Mouse (Mus musculus): ENCODE results near the gene Klk13. TPM values are rescaled to one million over a fixed set of nuclear protein-coding genes. Genes with fewer than 3 reads are reported as not detected.
A peak's percentile ranks its signal among the peaks of the same experiment; 100 is the strongest.
"Not testable (repeated sequence)": the region's sequence is repeated elsewhere in the genome, so short reads cannot be mapped to it uniquely, and the experiment has no call there.

The Klk13 gene
- polyA plus RNA-seq, 1 experiment from 2014 or later = 0.40 TPM

DNA sequence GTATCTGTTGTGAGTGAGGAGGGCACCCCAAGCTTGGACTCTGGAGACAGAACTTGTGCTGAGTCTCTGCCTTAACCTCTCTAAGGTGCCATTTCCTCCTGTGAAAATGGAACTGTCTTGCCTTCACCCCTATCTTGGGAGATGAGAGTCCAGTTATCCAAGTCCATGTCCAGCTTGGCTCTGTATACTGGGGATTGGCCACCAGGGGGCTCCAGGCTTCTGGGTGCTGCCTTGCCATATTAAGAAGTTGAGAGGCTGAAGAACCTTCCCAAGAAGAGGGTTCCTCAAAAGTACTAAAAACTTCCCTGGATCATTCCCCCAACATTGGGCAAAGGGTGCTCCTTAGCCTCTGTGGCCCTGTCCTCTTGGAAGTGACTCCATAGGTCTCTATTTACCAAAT is 33.9 kb upstream of the Klk13 start:
- ATAC-seq (replicated peaks; ENCODE audit: low FRiP score) (no peak), DNase-seq (ENCODE audit: low spot score) (peak; percentile 64)
- Histone ChIP-seq H3K4me2 (ENCODE audit: low read depth, low read length, severe bottlenecking) (no peak overlapping the region), H3K27me3 (ENCODE audit: control insufficient read depth, insufficient read depth, low read length) (no peaks in the 10 kb centered on the region), H3K4me3 (ENCODE audit: low read depth, low read length) (no peak overlapping the region), H3K4me1 (replicated peaks; ENCODE audit: control insufficient read depth, insufficient read depth, low read length) (no peaks in the 10 kb centered on the region), H3K36me3 (ENCODE audit: control insufficient read depth, insufficient read depth, low read length) (peaks cover 21% of the 10 kb centered on the region), H3K9ac (ENCODE audit: low read length) (no peak overlapping the region), H3K9me3 (ENCODE audit: control insufficient read depth, low read length) (no peaks in the 10 kb centered on the region), H3K27ac (ENCODE audit: low read depth, low read length) (no peak overlapping the region)

- ATAC-seq (replicated peaks; ENCODE audit: low FRiP score) = no peak; the same call in 1 of the 2 replicates
- 14% methylated on average over 5 of the region's 5 CpGs for WGBS
- Histone ChIP-seq H3K27me3 (ENCODE audit: control insufficient read depth, insufficient read depth, low read length) (no peaks in the 10 kb centered on the region), H3K4me2 (ENCODE audit: low read depth, low read length, severe bottlenecking) (no peak overlapping the region), H3K4me1 (replicated peaks; ENCODE audit: control insufficient read depth, insufficient read depth, low read length) (no peaks in the 10 kb centered on the region), H3K9me3 (ENCODE audit: control insufficient read depth, low read length) (no peaks in the 10 kb centered on the region), H3K36me3 (ENCODE audit: control insufficient read depth, insufficient read depth, low read length) (peaks cover 17% of the 10 kb centered on the region), H3K27ac (ENCODE audit: low read depth, low read length) (no peak overlapping the region), H3K4me3 (ENCODE audit: low read depth, low read length) (no peak overlapping the region), H3K9ac (ENCODE audit: low read length) (no peak overlapping the region)
- peak; percentile 81 for DNase-seq (ENCODE audit: low spot score)
Measured at GRCm38 (mm10) chr7:43680960-43681359, 31.4 kb upstream of the Klk13 start.

DNA sequence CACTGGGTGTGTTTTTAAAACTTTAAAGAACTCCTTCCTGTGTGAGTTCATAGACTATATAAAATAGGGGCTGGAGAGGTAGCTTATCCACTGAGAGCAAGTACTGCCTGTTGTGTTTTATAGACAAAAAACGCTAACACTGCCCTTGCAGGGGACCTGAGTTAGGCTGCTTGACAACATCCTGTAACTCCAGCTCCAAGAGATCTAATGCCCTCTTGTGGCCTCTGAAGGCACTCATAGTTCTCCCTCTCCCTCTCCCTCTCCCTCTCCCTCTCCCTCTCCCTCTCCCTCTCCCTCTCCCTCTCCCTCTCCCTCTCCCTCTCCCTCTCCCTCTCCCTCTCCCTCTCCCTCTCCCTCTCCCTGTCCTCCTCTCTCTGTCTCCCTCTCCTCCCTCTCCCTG is 29.9 kb upstream of the Klk13 start:
- not testable (repeated sequence) for H3K36me3 ChIP-seq (ENCODE audit: control insufficient read depth, insufficient read depth, low read length); H3K4me3 ChIP-seq (ENCODE audit: low read depth, low read length); H3K4me1 ChIP-seq (replicated peaks; ENCODE audit: control insufficient read depth, insufficient read depth, low read length); H3K9me3 ChIP-seq (ENCODE audit: control insufficient read depth, low read length); H3K27me3 ChIP-seq (ENCODE audit: control insufficient read depth, insufficient read depth, low read length); H3K9ac ChIP-seq (ENCODE audit: low read length); H3K4me2 ChIP-seq (ENCODE audit: low read depth, low read length, severe bottlenecking); DNase-seq (ENCODE audit: low spot score); ATAC-seq (replicated peaks; ENCODE audit: low FRiP score); H3K27ac ChIP-seq (ENCODE audit: low read depth, low read length)
- 24% methylated on average over 1 of the region's 1 CpGs for WGBS

GRCm38 (mm10) chr7:43685088-43685487 is 27.3 kb upstream of the Klk13 start:
- 75% methylated on average over 7 of the region's 7 CpGs for WGBS
- no peak overlapping the region for H3K4me3 ChIP-seq (ENCODE audit: low read depth, low read length)
- no peaks in the 10 kb centered on the region for H3K9me3 ChIP-seq (ENCODE audit: control insufficient read depth, low read length)
- H3K27me3 ChIP-seq (ENCODE audit: control insufficient read depth, insufficient read depth, low read length) = no peaks in the 10 kb centered on the region
- no peak overlapping the region for H3K27ac ChIP-seq (ENCODE audit: low read depth, low read length)
- ATAC-seq (replicated peaks; ENCODE audit: low FRiP score) (no peak), DNase-seq (ENCODE audit: low spot score) (no peak)
- H3K9ac ChIP-seq (ENCODE audit: low read length) = no peak overlapping the region
- H3K36me3 ChIP-seq (ENCODE audit: control insufficient read depth, insufficient read depth, low read length) = no peaks in the 10 kb centered on the region
- H3K4me1 ChIP-seq (replicated peaks; ENCODE audit: control insufficient read depth, insufficient read depth, low read length) = no peaks in the 10 kb centered on the region
- no peak overlapping the region for H3K4me2 ChIP-seq (ENCODE audit: low read depth, low read length, severe bottlenecking)

GRCm38 (mm10) chr7:43690118-43690517 is 22.2 kb upstream of the Klk13 start, which contains the start of gene Klk14:
Klk14 (plus strand) TSS chr7:43690418.
- H3K4me2 ChIP-seq (ENCODE audit: low read depth, low read length, severe bottlenecking) = no peak within 1 kb of the TSS
- no peak within 1 kb of the TSS for H3K4me3 ChIP-seq (ENCODE audit: low read depth, low read length)
- no peak within 1 kb of the TSS for H3K9ac ChIP-seq (ENCODE audit: low read length)
- ATAC-seq (replicated peaks; ENCODE audit: low FRiP score) (no peak), DNase-seq (ENCODE audit: low spot score) (no peak)
- H3K27me3 ChIP-seq (ENCODE audit: control insufficient read depth, insufficient read depth, low read length) = no peaks in the 10 kb centered on the region
- H3K4me1 ChIP-seq (replicated peaks; ENCODE audit: control insufficient read depth, insufficient read depth, low read length) = no peaks in the 10 kb centered on the region
- H3K9me3 ChIP-seq (ENCODE audit: control insufficient read depth, low read length) = no peaks in the 10 kb centered on the region
- H3K27ac ChIP-seq (ENCODE audit: low read depth, low read length) = no peak within 1 kb of the TSS
- H3K36me3 ChIP-seq (ENCODE audit: control insufficient read depth, insufficient read depth, low read length) = no peaks in the 10 kb centered on the region

DNA sequence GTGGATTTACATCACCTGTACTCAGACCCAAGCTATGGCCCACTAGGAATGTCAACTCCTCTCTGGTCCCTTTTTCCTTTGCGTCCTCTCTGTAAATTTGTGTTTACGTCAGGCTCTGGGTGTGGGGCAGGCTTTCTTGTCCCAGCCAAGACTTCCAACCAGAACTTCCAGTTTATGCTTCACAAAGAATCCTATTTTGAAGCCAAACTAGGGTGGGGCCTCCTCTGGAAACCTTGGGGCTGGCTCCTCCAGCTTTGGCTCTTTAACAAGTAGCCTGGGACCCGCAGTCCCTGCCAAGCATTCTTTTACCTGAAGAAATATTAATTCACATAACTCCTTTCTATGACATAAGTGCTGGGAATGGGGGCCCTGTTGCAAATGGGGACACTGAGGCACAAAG is 2.3 kb upstream of the Klk13 start:
- Histone ChIP-seq H3K36me3 (ENCODE audit: control insufficient read depth, insufficient read depth, low read length) (no peaks in the 10 kb centered on the region), H3K4me3 (ENCODE audit: low read depth, low read length) (no peak overlapping the region), H3K27me3 (ENCODE audit: control insufficient read depth, insufficient read depth, low read length) (no peaks in the 10 kb centered on the region), H3K9ac (ENCODE audit: low read length) (no peak overlapping the region), H3K4me1 (replicated peaks; ENCODE audit: control insufficient read depth, insufficient read depth, low read length) (no peaks in the 10 kb centered on the region), H3K4me2 (ENCODE audit: low read depth, low read length, severe bottlenecking) (no peak overlapping the region), H3K9me3 (ENCODE audit: control insufficient read depth, low read length) (no peaks in the 10 kb centered on the region), H3K27ac (ENCODE audit: low read depth, low read length) (no peak overlapping the region)
- DNase-seq (ENCODE audit: low spot score) = no peak
- ATAC-seq (replicated peaks; ENCODE audit: low FRiP score) = no peak
- 86% methylated on average over 3 of the region's 3 CpGs for WGBS

GRCm38 (mm10) chr7:43712917-43713316 is 550 bp downstream of the Klk13 start:
- Histone ChIP-seq H3K4me3 (ENCODE audit: low read depth, low read length) (no peak overlapping the region), H3K9ac (ENCODE audit: low read length) (no peak overlapping the region), H3K4me2 (ENCODE audit: low read depth, low read length, severe bottlenecking) (no peak overlapping the region), H3K9me3 (ENCODE audit: control insufficient read depth, low read length) (no peaks in the 10 kb centered on the region), H3K36me3 (ENCODE audit: control insufficient read depth, insufficient read depth, low read length) (no peaks in the 10 kb centered on the region), H3K4me1 (replicated peaks; ENCODE audit: control insufficient read depth, insufficient read depth, low read length) (no peaks in the 10 kb centered on the region), H3K27me3 (ENCODE audit: control insufficient read depth, insufficient read depth, low read length) (no peaks in the 10 kb centered on the region), H3K27ac (ENCODE audit: low read depth, low read length) (no peak overlapping the region)
- peak; percentile 52 for DNase-seq (ENCODE audit: low spot score)
- ATAC-seq (replicated peaks; ENCODE audit: low FRiP score) = no peak
- 5% methylated on average over 9 of the region's 9 CpGs for WGBS

GRCm38 (mm10) chr7:43713741-43714351 is 1.5 kb downstream of the Klk13 start:
- Histone ChIP-seq H3K36me3 (ENCODE audit: control insufficient read depth, insufficient read depth, low read length) (no peaks in the 10 kb centered on the region), H3K4me2 (ENCODE audit: low read depth, low read length, severe bottlenecking) (peak overlapping the region; percentile 24; the same call in 1 of the 2 replicates), H3K27me3 (ENCODE audit: control insufficient read depth, insufficient read depth, low read length) (no peaks in the 10 kb centered on the region), H3K4me3 (ENCODE audit: low read depth, low read length) (no peak overlapping the region), H3K4me1 (replicated peaks; ENCODE audit: control insufficient read depth, insufficient read depth, low read length) (no peaks in the 10 kb centered on the region), H3K9ac (ENCODE audit: low read length) (no peak overlapping the region), H3K27ac (ENCODE audit: low read depth, low read length) (no peak overlapping the region), H3K9me3 (ENCODE audit: control insufficient read depth, low read length) (no peaks in the 10 kb centered on the region)
- 6% methylated on average over 19 of the region's 19 CpGs for WGBS
- no peak for DNase-seq (ENCODE audit: low spot score)
- no peak for ATAC-seq (replicated peaks; ENCODE audit: low FRiP score)

GRCm38 (mm10) chr7:43747788-43748187 is 35.4 kb downstream of the Klk13 start:
- ATAC-seq (replicated peaks; ENCODE audit: low FRiP score) (no peak), DNase-seq (ENCODE audit: low spot score) (no peak)
- Histone ChIP-seq H3K27ac (ENCODE audit: low read depth, low read length) (no peak overlapping the region), H3K4me1 (replicated peaks; ENCODE audit: control insufficient read depth, insufficient read depth, low read length) (no peaks in the 10 kb centered on the region), H3K36me3 (ENCODE audit: control insufficient read depth, insufficient read depth, low read length) (no peaks in the 10 kb centered on the region), H3K27me3 (ENCODE audit: control insufficient read depth, insufficient read depth, low read length) (no peaks in the 10 kb centered on the region), H3K4me2 (ENCODE audit: low read depth, low read length, severe bottlenecking) (no peak overlapping the region), H3K9me3 (ENCODE audit: control insufficient read depth, low read length) (no peaks in the 10 kb centered on the region), H3K4me3 (ENCODE audit: low read depth, low read length) (no peak overlapping the region), H3K9ac (ENCODE audit: low read length) (no peak overlapping the region)
- WGBS = 61% methylated on average over 1 of the region's 1 CpGs
